In genomic region chr13:56252783-56253182, GRCm38 (mm10) we compare ENCODE assay signal across 15 mouse cellular contexts. TPM values are rescaled to one million over a fixed set of nuclear protein-coding genes. Genes with fewer than 3 reads are reported as not detected.
DNase-seq lines count a peak whose midpoint lies in the region; ATAC-seq and TF ChIP-seq lines count a peak whose summit lies in the region.
"Had no signal": no experiment of that assay in that cellular context is flagged by ENCODE, and none has a peak within 500 bp of the region (broad histone marks: within the 10 kb centered on the region; RNA-seq: fewer than 3 reads in every experiment).

No protein-coding gene starts in this region.

- peaks cover 89% of the 10 kb centered on the region for H3K27me3 ChIP-seq in stomach, embryonic 14.5 days (ENCODE audit: control insufficient read depth, insufficient read depth, low read length)
- H3K27me3 ChIP-seq in stomach, postnatal 0 days (ENCODE audit: control insufficient read depth, insufficient read depth, low read length) = peaks cover 46% of the 10 kb centered on the region; the same call in 1 of the 2 replicates
- peaks cover 98% of the 10 kb centered on the region for H3K27me3 ChIP-seq in limb, embryonic 14.5 days (ENCODE audit: control insufficient read depth, insufficient read depth, low read length)

- no peak for TF ChIP-seq POLR2A in limb, embryonic 14.5 days (IDR thresholded peaks at IDR 0.05; ENCODE audit: borderline replicate concordance, extremely low read depth, insufficient read depth, insufficient read length)

- H3K36me3 ChIP-seq in stomach, embryonic 14.5 days (ENCODE audit: control insufficient read depth, insufficient read depth, low read length) = no peaks in the 10 kb centered on the region
- H3K36me3 ChIP-seq in stomach, postnatal 0 days (ENCODE audit: control insufficient read depth, insufficient read depth, low read length) = no peaks in the 10 kb centered on the region
- no peaks in the 10 kb centered on the region for H3K36me3 ChIP-seq in limb, embryonic 14.5 days (ENCODE audit: control insufficient read depth, insufficient read depth, low read length)

- H3K4me2 ChIP-seq in stomach, embryonic 14.5 days (replicated peaks; ENCODE audit: low read depth, low read length) = no peak overlapping the region
- no peak overlapping the region for H3K4me2 ChIP-seq in stomach, postnatal 0 days (replicated peaks; ENCODE audit: low read depth)
- H3K4me2 ChIP-seq in limb, embryonic 14.5 days (replicated peaks; ENCODE audit: low read depth, low read length, severe bottlenecking) = no peak overlapping the region

- no peak for TF ChIP-seq EP300 in stomach, postnatal 0 days (optimal IDR thresholded peaks at IDR 0.05)

- TF ChIP-seq CTCF in stomach, postnatal 0 days (IDR thresholded peaks at IDR 0.05; ENCODE audit: low read depth) = no peak

- H3K27ac ChIP-seq in stomach, embryonic 14.5 days (ENCODE audit: low read length) = no peak overlapping the region
- no peak overlapping the region for H3K27ac ChIP-seq in stomach, postnatal 0 days (replicated peaks)
- no peak overlapping the region for H3K27ac ChIP-seq in limb, embryonic 14.5 days (replicated peaks; ENCODE audit: low read depth, low read length)

- H3K9me3 ChIP-seq in stomach, embryonic 14.5 days (ENCODE audit: control insufficient read depth, low read depth, low read length) = no peaks in the 10 kb centered on the region
- H3K9me3 ChIP-seq in stomach, postnatal 0 days (ENCODE audit: control insufficient read depth, low read length) = no peaks in the 10 kb centered on the region
- no peaks in the 10 kb centered on the region for H3K9me3 ChIP-seq in limb, embryonic 14.5 days (ENCODE audit: control insufficient read depth, low read length)

- peak; percentile 56 to 68 for DNase-seq in cerebellum, postnatal 14 days
- DNase-seq in cerebellum, adult 18-20 months = no peak
- DNase-seq in stomach, postnatal 0 days (ENCODE audit: low spot score) = no peak
- DNase-seq in limb, embryonic 14.5 days (ENCODE audit: low spot score) = no peak
- DNase-seq in frontal cortex, postnatal 10 days (ENCODE audit: low spot score in 2 of 2) = no peak
- DNase-seq in testis, postnatal 14 days (ENCODE audit: low spot score) = no peak
- DNase-seq in urinary bladder, postnatal 25 days (ENCODE audit: low spot score) = no peak
- DNase-seq: adrenal gland, adult 8-10 months; cerebellum, adult 11 months; heart, adult 18-20 months; kidney, adult 11 months; lung, adult 2 months had no signal

- H3K4me1 ChIP-seq in stomach, embryonic 14.5 days (ENCODE audit: control insufficient read depth, insufficient read depth, low read length) = peaks cover 11% of the 10 kb centered on the region; the same call in 1 of the 2 replicates
- H3K4me1 ChIP-seq in stomach, postnatal 0 days (replicated peaks; ENCODE audit: control insufficient read depth, insufficient read depth) = 0 out of 2 replicates have a peak, but pooled peaks cover 3% of the 10 kb centered on the region
- H3K4me1 ChIP-seq in limb, embryonic 14.5 days (ENCODE audit: control insufficient read depth, insufficient read depth, low read length) = peaks cover 4% of the 10 kb centered on the region; the same call in 1 of the 2 replicates

- no peak for ATAC-seq in stomach, embryonic 14.5 days (ENCODE audit: insufficient number of reproducible peaks, insufficient read depth, low FRiP score, low read depth)
- no peak for ATAC-seq in stomach, postnatal 0 days (ENCODE audit: low FRiP score, low TSS enrichment)
- ATAC-seq in limb, embryonic 14.5 days (ENCODE audit: low FRiP score, low read depth) = no peak

- 12% methylated on average over 8 of the region's 8 CpGs for WGBS in stomach, embryonic 14.5 days
- WGBS in stomach, postnatal 0 days = 12% methylated on average over 8 of the region's 8 CpGs
- 5% methylated on average over 8 of the region's 8 CpGs for WGBS in limb, embryonic 14.5 days

- H3K9ac ChIP-seq in stomach, embryonic 14.5 days (replicated peaks; ENCODE audit: low read depth, low read length) = no peak overlapping the region
- H3K9ac ChIP-seq in stomach, postnatal 0 days (ENCODE audit: low read length) = no peak overlapping the region
- no peak overlapping the region for H3K9ac ChIP-seq in limb, embryonic 14.5 days (ENCODE audit: low read depth, low read length, severe bottlenecking)

- H3K4me3 ChIP-seq in stomach, embryonic 14.5 days (ENCODE audit: low read depth, low read length) = 0 out of 2 replicates have a peak overlapping the region, but pooled peaks have one; percentile 28
- H3K4me3 ChIP-seq in stomach, postnatal 0 days (ENCODE audit: low read depth, low read length) = no peak overlapping the region
- H3K4me3 ChIP-seq in limb, embryonic 14.5 days (replicated peaks; ENCODE audit: low read length) = peak overlapping the region; percentile 36; the same call in 1 of the 2 replicates

RNA-seq across cellular contexts. Expression of gene Neurog1, which starts 0.8 kb away (rescaled TPM):
- not detected in 2 replicates for polyA plus RNA-seq in stomach, embryonic 14.5 days (2014; fragmentation: Nextera tagmentation; extraction: Ambion mirVana)
- 0.06 TPM in 1 of 2 replicates, not detected in the other for polyA plus RNA-seq in stomach, postnatal 0 days (2015; fragmentation: Nextera tagmentation; extraction: Ambion mirVana)
- polyA plus RNA-seq in limb, embryonic 14.5 days (2012; rRNA removed) = 0.04 and 0.06 TPM in 2 replicates
- polyA plus RNA-seq in limb, embryonic 14.5 days (2014; fragmentation: Nextera tagmentation; extraction: Ambion mirVana) = not detected in 2 replicates
- polyA plus RNA-seq: lung, adult 2 months; spleen, adult 2 months; urinary bladder, adult 2 months had no signal

RNA-seq across cellular contexts. Expression of gene Cxcl14, which starts 43.6 kb away (rescaled TPM):
- 17.3 and 18.9 TPM in 2 replicates for polyA plus RNA-seq in stomach, embryonic 14.5 days (2014; fragmentation: Nextera tagmentation; extraction: Ambion mirVana)
- polyA plus RNA-seq in stomach, postnatal 0 days (2015; fragmentation: Nextera tagmentation; extraction: Ambion mirVana) = 10.1 and 10.6 TPM in 2 replicates
- polyA plus RNA-seq in limb, embryonic 14.5 days (2012; rRNA removed) = 421 and 443 TPM in 2 replicates
- 474 and 556 TPM in 2 replicates for polyA plus RNA-seq in limb, embryonic 14.5 days (2014; fragmentation: Nextera tagmentation; extraction: Ambion mirVana)

Comparison
In these comparisons a context has a peak if more than half of its experiments do, and no peak if none do; other contexts are left out.
1. DNase-seq: peak in cerebellum, postnatal 14 days (2 of 2); none in cerebellum, adult 18-20 months (0 of 2), stomach, postnatal 0 days (single experiment), limb, embryonic 14.5 days (single experiment), frontal cortex, postnatal 10 days (0 of 2), testis, postnatal 14 days (single experiment) and urinary bladder, postnatal 25 days (single experiment).
2. RNA of gene Cxcl14, which starts 43.6 kb away (polyA plus RNA-seq): 421 to 556 TPM in limb, embryonic 14.5 days; 17.3 to 18.9 TPM in stomach, embryonic 14.5 days and 10.1 to 10.6 TPM in stomach, postnatal 0 days; every median in the first group is over 10 times any median in the second.